Mouse (Mus musculus) lung, embryonic 14.5 days (tissue): ENCODE data around the gene Ankrd13d. TPM values are rescaled to one million over a fixed set of nuclear protein-coding genes. Genes with fewer than 3 reads are reported as not detected.

ENCODE experiments used
- ATAC-seq: fragments of 200-750 bp; cut with Nextera tagmentation; 2 replicates; pipeline ENCODE4 v1.8.0; 2017; ENCODE audit warnings: mild to moderate bottlenecking, moderate TSS enrichment, moderate library complexity; ENCODE audit not compliant: insufficient read depth
- DNase-seq: peaks from one replicate; pipeline ENCODE4 v3.0.0-alpha.2; 2015
- H3K27ac ChIP-seq: fragments of 300-500 bp; sonication (generic); 2 replicates; pipeline ENCODE4 v1.5.1; 2014; ENCODE audit warnings: low read depth, mild to moderate bottlenecking, moderate library complexity
- H3K27me3 ChIP-seq: fragments of 300-500 bp; sonication (generic); 2 replicates; pipeline ENCODE4 v1.6.1; 2014; ENCODE audit warnings: low read length, control low read depth; ENCODE audit not compliant: insufficient read depth
- H3K36me3 ChIP-seq: fragments of 300-500 bp; sonication (generic); 2 replicates; pipeline ENCODE4 v1.6.1; 2014; ENCODE audit warnings: control low read depth; ENCODE audit not compliant: insufficient read depth
- H3K4me1 ChIP-seq: fragments of 300-500 bp; sonication (generic); 2 replicates; pipeline ENCODE4 v1.6.1; 2014; ENCODE audit warnings: antibody characterized with exemption, control low read depth; ENCODE audit not compliant: insufficient read depth
- H3K4me2 ChIP-seq: fragments of 300-500 bp; sonication (generic); 2 replicates; pipeline ENCODE4 v1.6.1; 2014; ENCODE audit warnings: mild to moderate bottlenecking
- H3K4me3 ChIP-seq: fragments of 300-500 bp; sonication (generic); 2 replicates; pipeline ENCODE4 v1.5.1; 2014; ENCODE audit warnings: low read depth, low read length
- H3K9ac ChIP-seq: fragments of 300-500 bp; sonication (generic); 2 replicates; pipeline ENCODE4 v1.6.1; 2014
- H3K9me3 ChIP-seq: fragments of 300-500 bp; sonication (generic); 2 replicates; pipeline ENCODE4 v1.6.1; 2016; ENCODE audit warnings: low read depth, low read length, control low read depth
- CTCF ChIP-seq: IDR thresholded peaks from 2 replicates; pipeline ENCODE4 v1.5.1; 2016; ENCODE audit warnings: antibody characterized with exemption, low read depth
- WGBS: fragments of 180-500 bp; shearing (Covaris S2); extraction: QIAGEN DNeasy Blood & Tissue Kit; methylation state at CpG from one replicate; pipeline ENCODE4 v1.1.7; 2014; 5-methylcytosine and 5-hydroxymethylcytosine counted together
- microRNA-seq: library from miRNA; unstranded; fragments of <30 nt; microRNA quantifications from one replicate; pipeline ENCODE4, GENCODE M21; 2016; ENCODE audit warnings: borderline number of aligned reads
- polyA plus RNA-seq: library from polyadenylated mRNA; unstranded; fragments of >200 nt; fragmentation: Nextera tagmentation; extraction: Ambion mirVana; gene quantifications from 2 replicates; pipeline ENCODE4 v1.2.1, GENCODE M21; 2014

The Ankrd13d gene
- polyA plus RNA-seq, 1 experiment from 2014 or later = 2.8 TPM

DNA sequence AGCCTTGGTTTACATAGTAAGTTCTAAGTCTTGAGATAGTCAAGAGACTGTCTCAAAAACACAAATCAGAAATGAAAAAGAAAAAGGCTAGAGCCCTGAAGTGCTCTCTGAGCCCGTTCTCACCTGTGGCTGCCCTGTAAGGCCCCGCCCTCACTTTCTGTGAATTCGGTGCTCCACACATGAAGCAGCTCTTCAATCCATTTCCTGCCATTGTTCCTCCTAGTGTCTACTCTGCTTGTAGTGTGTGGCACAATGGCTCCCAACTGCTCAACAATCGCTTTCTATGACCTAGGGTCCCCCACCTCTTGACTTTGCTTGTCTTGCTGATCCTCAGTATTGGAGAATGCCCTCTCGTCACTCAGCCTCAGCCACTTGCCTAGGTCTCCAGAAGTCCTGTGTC, 55.5 kb downstream of the Ankrd13d start:
- H3K4me2 ChIP-seq = no peak overlapping the region
- DNase-seq (no peak), ATAC-seq (no peak)
- H3K9me3 ChIP-seq = no peaks in the 10 kb centered on the region
- H3K27me3 ChIP-seq = no peaks in the 10 kb centered on the region; the same call in 1 of the 2 replicates
- no peak overlapping the region for H3K27ac ChIP-seq
- H3K4me1 ChIP-seq = peaks cover 4% of the 10 kb centered on the region; the same call in 1 of the 2 replicates
- no peak overlapping the region for H3K9ac ChIP-seq
- 49% methylated on average over 5 of the region's 5 CpGs for WGBS
- no peak overlapping the region for H3K4me3 ChIP-seq
- H3K36me3 ChIP-seq = no peaks in the 10 kb centered on the region
- no peak for TF ChIP-seq CTCF

- peaks cover 9% of the 10 kb centered on the region; the same call in 1 of the 2 replicates for H3K4me1 ChIP-seq
- no peak overlapping the region for H3K27ac ChIP-seq
- H3K4me3 ChIP-seq = no peak overlapping the region
- no peak for TF ChIP-seq CTCF
- H3K4me2 ChIP-seq = no peak overlapping the region
- H3K36me3 ChIP-seq = no peaks in the 10 kb centered on the region
- no peaks in the 10 kb centered on the region for H3K9me3 ChIP-seq
- WGBS = 82% methylated on average over 7 of the region's 7 CpGs
- DNase-seq (no peak), ATAC-seq (no peak)
- no peaks in the 10 kb centered on the region; the same call in 1 of the 2 replicates for H3K27me3 ChIP-seq
- H3K9ac ChIP-seq = no peak overlapping the region
Observed at GRCm38 (mm10) chr19:4226779-4227178, 56.2 kb downstream of the Ankrd13d start.

DNA sequence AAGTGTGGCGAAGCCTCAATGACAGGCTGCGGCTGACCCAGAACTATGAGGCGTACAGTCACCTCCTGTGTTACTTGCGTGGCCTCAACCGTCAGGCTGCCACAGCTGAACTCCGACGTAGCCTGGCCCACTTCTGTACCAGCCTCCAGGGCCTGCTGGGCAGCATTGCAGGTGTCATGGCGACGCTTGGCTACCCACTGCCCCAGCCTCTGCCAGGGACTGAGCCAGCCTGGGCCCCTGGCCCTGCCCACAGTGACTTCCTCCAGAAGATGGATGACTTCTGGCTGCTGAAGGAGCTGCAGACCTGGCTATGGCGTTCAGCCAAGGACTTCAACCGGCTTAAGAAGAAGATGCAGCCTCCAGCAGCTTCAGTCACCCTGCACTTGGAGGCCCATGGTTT, 60.8 kb downstream of the Ankrd13d start:
- H3K27me3 ChIP-seq = no peaks in the 10 kb centered on the region
- peaks cover 32% of the 10 kb centered on the region for H3K4me1 ChIP-seq
- no peaks in the 10 kb centered on the region for H3K36me3 ChIP-seq
- no peak overlapping the region; the same call in 1 of the 2 replicates for H3K27ac ChIP-seq
- no peak for TF ChIP-seq CTCF
- DNase-seq (peak; percentile 64), ATAC-seq (no peak)
- no peak overlapping the region; the same call in 1 of the 2 replicates for H3K9ac ChIP-seq
- H3K4me3 ChIP-seq = no peak overlapping the region
- H3K4me2 ChIP-seq = 0 out of 2 replicates have a peak overlapping the region, but pooled peaks have one; percentile 2
- no peaks in the 10 kb centered on the region for H3K9me3 ChIP-seq
- 59% methylated on average over 11 of the region's 11 CpGs for WGBS

GRCm38 (mm10) chr19:4220957-4221743, 61.8 kb downstream of the Ankrd13d start:
- 24% methylated on average over 14 of the region's 14 CpGs for WGBS
- peak overlapping the region; percentile 0; the same call in 1 of the 2 replicates for H3K9ac ChIP-seq
- no peak overlapping the region for H3K4me3 ChIP-seq
- no peaks in the 10 kb centered on the region for H3K27me3 ChIP-seq
- peaks cover 40% of the 10 kb centered on the region for H3K4me1 ChIP-seq
- DNase-seq = peak; percentile 64
- peak; percentile 63 for ATAC-seq
- peak overlapping the region; percentile 33 for H3K4me2 ChIP-seq
- no peaks in the 10 kb centered on the region for H3K36me3 ChIP-seq
- H3K27ac ChIP-seq = peak overlapping the region; percentile 44; the same call in 1 of the 2 replicates
- no peak for TF ChIP-seq CTCF
- H3K9me3 ChIP-seq = no peaks in the 10 kb centered on the region

GRCm38 (mm10) chr19:4220416-4220815, 62.5 kb downstream of the Ankrd13d start:
- peaks cover 47% of the 10 kb centered on the region for H3K4me1 ChIP-seq
- H3K4me2 ChIP-seq = peak overlapping the region; percentile 33
- DNase-seq = peak; percentile 15
- H3K27me3 ChIP-seq = no peaks in the 10 kb centered on the region
- no peak overlapping the region for H3K4me3 ChIP-seq
- peak overlapping the region; percentile 44; the same call in 1 of the 2 replicates for H3K27ac ChIP-seq
- TF ChIP-seq CTCF = no peak
- H3K9ac ChIP-seq = 0 out of 2 replicates have a peak overlapping the region, but pooled peaks have one; percentile 31
- no peaks in the 10 kb centered on the region for H3K9me3 ChIP-seq
- no peak for ATAC-seq
- no peaks in the 10 kb centered on the region for H3K36me3 ChIP-seq
- 34% methylated on average over 4 of the region's 4 CpGs for WGBS

Small RNAs within 50 kb of the gene (microRNA-seq; reads per million reads assigned to microRNA genes)
- not detected for gene Mir6985

Other genes with a start within 250 kb of the Ankrd13d start
- gene Gstp1, start 245.2 kb downstream of the Ankrd13d start, polyA plus RNA-seq = 424 and 468 TPM in 2 replicates
- gene Gstp2, start 237.1 kb downstream of the Ankrd13d start, polyA plus RNA-seq = 2.9 and 3.4 TPM in 2 replicates
- gene Gstp3, start 223.6 kb downstream of the Ankrd13d start, polyA plus RNA-seq = not detected in 2 replicates
- gene Cabp2, start 201.6 kb downstream of the Ankrd13d start, polyA plus RNA-seq = not detected in 2 replicates
- 76.6 and 76.8 TPM in 2 replicates for gene Cdk2ap2, start 186.0 kb downstream of the Ankrd13d start, polyA plus RNA-seq
- 5.5 and 7.3 TPM in 2 replicates for gene Pitpnm1, start 183.1 kb downstream of the Ankrd13d start, polyA plus RNA-seq
- 93.5 and 94.5 TPM in 2 replicates for gene Aip, start 157.3 kb downstream of the Ankrd13d start, polyA plus RNA-seq
- not detected in 2 replicates for gene Gpr152, start 143.3 kb downstream of the Ankrd13d start, polyA plus RNA-seq
- 0.09 TPM in 1 of 2 replicates, not detected in the other for gene Cabp4, start 139.1 kb downstream of the Ankrd13d start, polyA plus RNA-seq
- gene Coro1b, start 134.5 kb downstream of the Ankrd13d start, polyA plus RNA-seq = 134 and 148 TPM in 2 replicates
- 0.81 and 1.1 TPM in 2 replicates for gene Ptprcap, start 129.5 kb downstream of the Ankrd13d start, polyA plus RNA-seq
- 37.9 and 43.2 TPM in 2 replicates for gene Rps6kb2, start 119.8 kb downstream of the Ankrd13d start, polyA plus RNA-seq
- 1.7 and 2.5 TPM in 2 replicates for gene Carns1, start 107.7 kb downstream of the Ankrd13d start, polyA plus RNA-seq
- gene Tbc1d10c, start 91.9 kb downstream of the Ankrd13d start, polyA plus RNA-seq = 1.8 and 2.4 TPM in 2 replicates
- gene Ppp1ca, start 91.1 kb downstream of the Ankrd13d start, polyA plus RNA-seq = 960 and 994 TPM in 2 replicates
- gene Rad9a, start 81.5 kb downstream of the Ankrd13d start, polyA plus RNA-seq = 42.1 and 47.4 TPM in 2 replicates
- 4.4 and 5.0 TPM in 2 replicates for gene Clcf1, start 68.9 kb downstream of the Ankrd13d start, polyA plus RNA-seq
- not detected in 2 replicates for gene AC109138.7, start 68.8 kb downstream of the Ankrd13d start, polyA plus RNA-seq
- 22.6 and 22.8 TPM in 2 replicates for gene Pold4, start 51.2 kb downstream of the Ankrd13d start, polyA plus RNA-seq
- gene Ssh3, start 14.0 kb downstream of the Ankrd13d start, polyA plus RNA-seq = 10.6 and 11.1 TPM in 2 replicates
- gene Grk2, start 23.1 kb upstream of the Ankrd13d start, polyA plus RNA-seq = 19.4 and 23.0 TPM in 2 replicates
- gene Kdm2a, start 115.1 kb upstream of the Ankrd13d start, polyA plus RNA-seq = 56.2 and 63.1 TPM in 2 replicates
- gene Rhod, start 156.3 kb upstream of the Ankrd13d start, polyA plus RNA-seq = 33.7 and 46.0 TPM in 2 replicates
- gene Syt12, start 194.3 kb upstream of the Ankrd13d start, polyA plus RNA-seq = 1.3 and 1.8 TPM in 2 replicates
- not detected in 2 replicates for gene 2010003K11Rik, start 215.4 kb upstream of the Ankrd13d start, polyA plus RNA-seq
- 12.7 and 14.0 TPM in 2 replicates for gene Pcx, start 227.3 kb upstream of the Ankrd13d start, polyA plus RNA-seq